Mouse (Mus musculus): ENCODE measurements around the gene Tmem208.

Tmem208 gene

GRCm38 (mm10) chr8:105354549-105354948, 28.4 kb downstream of the Tmem208 start:
- no peak for DNase-seq (ENCODE audit: low spot score)

DNA sequence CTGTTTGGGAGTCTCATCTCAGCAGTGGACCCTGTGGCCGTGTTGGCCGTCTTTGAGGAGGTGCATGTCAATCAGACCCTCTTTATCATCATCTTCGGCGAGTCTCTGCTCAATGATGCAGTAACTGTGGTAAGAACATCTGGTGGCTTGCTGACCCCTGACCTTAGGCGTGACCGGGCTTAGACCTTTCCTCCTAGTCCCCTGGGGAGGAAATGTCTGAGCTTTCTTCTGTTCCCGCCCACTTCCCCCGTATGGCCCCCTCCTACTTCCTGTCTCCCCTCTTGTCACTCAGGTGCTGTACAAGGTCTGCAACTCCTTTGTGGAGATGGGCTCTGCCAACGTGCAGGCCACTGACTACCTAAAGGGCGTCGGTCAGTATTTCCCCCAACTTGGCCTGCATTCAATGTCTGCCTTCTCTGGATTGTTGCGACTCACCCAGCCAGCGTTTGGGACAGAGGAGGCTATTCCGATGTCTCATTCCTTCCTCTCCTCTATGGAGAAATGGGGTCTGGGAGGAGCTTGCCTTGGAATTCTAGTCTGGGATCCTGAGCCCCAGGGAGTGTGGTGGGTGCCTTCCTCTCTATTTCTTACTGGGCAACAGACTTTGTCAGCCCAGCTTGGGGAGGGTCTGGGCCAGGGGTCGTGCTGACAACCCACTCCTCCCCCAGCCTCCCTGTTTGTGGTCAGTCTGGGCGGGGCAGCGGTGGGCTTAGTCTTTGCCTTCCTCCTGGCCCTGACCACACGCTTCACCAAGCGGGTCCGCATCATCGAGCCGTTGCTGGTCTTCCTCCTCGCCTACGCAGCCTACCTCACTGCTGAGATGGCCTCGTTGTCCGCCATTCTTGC, 29.2 kb downstream of the Tmem208 start:
- DNase-seq (ENCODE audit: low spot score), result peak; percentile 75

DNA sequence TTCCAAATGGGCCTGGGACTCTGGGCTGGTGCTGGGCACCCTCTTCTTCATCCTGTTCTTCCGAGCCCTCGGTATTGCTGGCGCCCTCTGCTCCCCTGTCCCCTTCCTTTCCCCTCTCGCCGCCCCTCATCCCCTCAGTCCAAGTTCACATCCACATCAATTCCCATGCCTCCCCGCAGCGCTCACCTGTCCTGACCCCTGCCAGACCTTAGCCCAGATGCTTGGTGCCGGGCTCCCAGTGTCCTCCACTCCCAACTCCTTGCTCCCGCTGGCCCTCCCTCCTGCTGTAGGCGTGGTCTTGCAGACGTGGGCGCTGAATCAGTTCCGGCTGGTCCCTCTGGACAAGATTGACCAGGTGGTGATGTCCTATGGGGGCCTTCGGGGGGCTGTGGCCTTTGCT, 30.5 kb downstream of the Tmem208 start:
- no peak for DNase-seq (ENCODE audit: low spot score)

DNA sequence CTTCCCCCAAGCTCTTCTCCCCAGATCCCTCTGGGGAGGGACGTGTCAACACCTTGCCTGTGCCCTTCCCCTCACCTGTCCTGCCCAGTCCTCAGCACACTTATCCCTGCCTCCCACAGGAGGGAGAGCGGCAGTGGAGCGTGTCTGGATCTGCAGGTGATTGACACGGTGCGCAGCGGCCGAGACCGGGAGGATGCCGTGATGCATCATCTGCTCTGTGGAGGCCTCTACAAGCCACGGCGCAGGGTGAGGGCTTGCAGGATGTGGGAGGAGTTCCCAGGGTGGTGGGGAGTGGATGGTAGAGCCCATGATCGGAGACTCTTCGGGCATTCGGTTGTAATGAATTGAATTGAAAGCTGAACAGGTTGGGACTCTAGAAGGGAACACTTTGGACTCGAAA, 33.1 kb downstream of the Tmem208 start:
- no peak for DNase-seq (ENCODE audit: low spot score)

GRCm38 (mm10) chr8:105359646-105360045, 33.5 kb downstream of the Tmem208 start:
- peak; percentile 75 for DNase-seq (ENCODE audit: low spot score)

- no peak for DNase-seq (ENCODE audit: low spot score)
Observed at GRCm38 (mm10) chr8:105361751-105362702, 35.9 kb downstream of the Tmem208 start.

DNA sequence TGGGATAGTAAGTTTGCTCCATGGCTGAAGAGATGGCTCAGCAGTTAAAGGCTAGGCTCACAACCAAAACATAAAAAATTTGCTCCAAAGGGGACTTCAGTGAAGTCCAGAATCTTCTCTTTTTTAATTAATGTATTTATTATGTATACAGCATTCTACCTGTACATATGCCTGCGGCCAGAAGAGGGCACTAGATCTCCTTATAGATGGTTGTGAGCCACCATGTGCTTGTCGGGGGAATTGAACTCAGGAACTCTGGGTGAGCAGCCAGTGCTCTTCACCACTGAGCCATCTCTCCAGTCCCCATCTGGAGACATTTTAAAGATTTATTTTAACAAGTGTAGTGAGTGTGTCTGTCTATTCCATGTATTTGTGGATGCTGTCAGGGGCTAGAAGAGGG, 41.0 kb downstream of the Tmem208 start:
- DNase-seq (ENCODE audit: low spot score), result peak; percentile 46

GRCm38 (mm10) chr8:105372473-105372872, 46.3 kb downstream of the Tmem208 start:
- DNase-seq (ENCODE audit: low spot score), result no peak

- DNase-seq (ENCODE audit: low spot score), result no peak
Observed at GRCm38 (mm10) chr8:105373032-105373431, 46.9 kb downstream of the Tmem208 start, which contains the start of gene Plekhg4. Plekhg4 (plus strand) TSS chr8:105373274.

GRCm38 (mm10) chr8:105374513-105374966, 48.4 kb downstream of the Tmem208 start:
- peak; percentile 62 for DNase-seq (ENCODE audit: low spot score)

DNA sequence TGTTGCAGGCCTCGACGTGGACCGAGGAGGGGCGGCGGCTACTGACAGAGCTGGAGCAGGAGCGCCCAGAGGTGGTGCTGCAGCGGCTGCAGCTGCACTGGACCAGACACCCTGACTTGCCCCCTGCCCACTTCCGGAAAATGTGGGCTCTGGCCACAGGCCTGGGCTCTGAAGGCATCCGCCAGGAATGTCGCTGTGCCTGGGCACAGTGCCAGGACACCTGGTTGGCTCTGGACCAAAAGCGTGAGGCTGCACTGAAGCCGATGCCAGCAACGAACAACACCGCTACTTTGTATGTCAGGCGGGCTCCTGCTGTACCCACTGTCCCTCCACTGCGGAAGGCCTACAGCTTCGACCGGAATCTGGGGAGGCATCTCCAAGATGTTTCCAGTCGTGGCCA, 52.5 kb downstream of the Tmem208 start:
- no peak for DNase-seq (ENCODE audit: low spot score)

DNA sequence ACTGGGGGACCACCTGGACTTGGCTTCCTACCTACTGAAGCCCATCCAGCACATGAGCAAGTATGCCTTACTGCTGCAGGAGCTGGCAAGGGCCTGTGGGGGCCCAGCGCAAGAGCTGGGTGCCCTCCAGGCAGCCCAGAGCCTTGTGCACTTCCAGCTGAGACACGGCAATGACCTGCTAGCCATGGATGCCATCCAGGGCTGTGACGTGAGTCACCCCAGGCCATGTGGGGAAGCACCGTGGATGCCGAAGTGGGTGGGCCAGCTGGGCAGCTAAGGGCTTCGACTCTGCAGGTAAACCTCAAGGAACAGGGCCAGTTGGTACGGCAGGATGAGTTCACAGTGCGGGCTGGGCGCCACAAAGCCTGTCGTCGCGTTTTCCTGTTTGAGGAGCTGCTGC, 54.2 kb downstream of the Tmem208 start:
- DNase-seq (ENCODE audit: low spot score), result no peak

DNA sequence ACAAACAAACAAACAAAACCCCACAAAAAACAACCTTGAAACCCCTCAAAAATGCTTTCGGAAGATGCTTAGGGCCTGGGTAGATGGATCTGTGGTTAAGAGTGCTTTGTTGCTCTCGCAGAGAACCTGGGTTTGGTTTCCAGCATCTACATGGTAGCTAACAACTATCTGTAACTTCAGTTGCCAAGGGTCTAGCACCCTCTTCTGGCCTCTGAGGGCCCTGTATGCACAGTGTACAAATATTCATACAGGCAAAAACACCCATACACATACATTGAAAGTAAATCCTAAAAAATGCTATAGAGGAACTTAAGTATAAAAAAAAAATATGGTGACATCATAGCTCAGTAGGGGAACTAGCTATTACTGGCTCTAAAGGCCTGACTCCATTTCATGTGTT, 57.9 kb downstream of the Tmem208 start:
- DNase-seq (ENCODE audit: low spot score), result no peak

Measured in embryo, embryonic 10.5 days (tissue).